Mouse (Mus musculus) C2C12 (cell line): ENCODE results near the gene Zranb2. TPM values are rescaled to one million over a fixed set of nuclear protein-coding genes. Genes with fewer than 3 reads are reported as not detected.

Experiments used
- H3K27me3 ChIP-seq: one replicate; pipeline ENCODE4 v1.6.1; 2011; ENCODE audit not compliant: control insufficient read depth, insufficient read depth, insufficient read length
- H3K36me3 ChIP-seq: one replicate; pipeline ENCODE4 v1.6.1; 2011; ENCODE audit not compliant: control insufficient read depth, insufficient read depth
- H3K4me3 ChIP-seq: one replicate; pipeline ENCODE4 v1.5.1; 2011; ENCODE audit warnings: mild to moderate bottlenecking, control low read depth; ENCODE audit not compliant: poor library complexity, insufficient read depth, severe bottlenecking
- H3K79me2 ChIP-seq: one replicate; pipeline ENCODE4 v1.6.1; 2011; ENCODE audit not compliant: control insufficient read depth, insufficient read depth
- H3K79me3 ChIP-seq: one replicate; pipeline ENCODE4 v1.6.1; 2011; ENCODE audit warnings: low read depth, control low read depth
- H3ac ChIP-seq: one replicate; pipeline ENCODE3; 2011; ENCODE audit warnings: low read depth; ENCODE audit not compliant: control insufficient read depth, insufficient read length
- CEBPB ChIP-seq: IDR thresholded peaks from one replicate; pipeline ENCODE4 v1.6.1; 2011; ENCODE audit warnings: low read depth, mild to moderate bottlenecking, control low read depth, moderate library complexity
- CTCF ChIP-seq: IDR thresholded peaks from one replicate; pipeline ENCODE4 v1.5.1; 2011; ENCODE audit not compliant: control insufficient read depth, insufficient read depth, insufficient read length
- FOSL1 ChIP-seq: IDR thresholded peaks from one replicate; pipeline ENCODE4 v1.8.0; 2011; ENCODE audit warnings: mild to moderate bottlenecking, low read length; ENCODE audit not compliant: poor library complexity, insufficient read depth, severe bottlenecking
- MAX ChIP-seq: IDR thresholded peaks from one replicate; pipeline ENCODE4 v1.6.1; 2011; ENCODE audit warnings: mild to moderate bottlenecking, control low read depth
- MYOD1 ChIP-seq: IDR thresholded peaks from one replicate; pipeline ENCODE4 v1.6.1; 2011; ENCODE audit warnings: low read depth; ENCODE audit not compliant: control insufficient read depth, insufficient read length
- MYOG ChIP-seq: IDR thresholded peaks from one replicate; pipeline ENCODE4 v1.6.1; 2011; ENCODE audit not compliant: control insufficient read depth, insufficient read length; ENCODE audit errors: extremely low read depth
- USF1 ChIP-seq: IDR thresholded peaks from one replicate; pipeline ENCODE4 v1.6.1; 2011; ENCODE audit warnings: low read depth, mild to moderate bottlenecking, control low read depth, moderate library complexity
- polyA plus RNA-seq: library from polyadenylated mRNA; unstranded; fragments of >200 nt; fragmentation: generic; extraction: Trizol; gene quantifications from one replicate; pipeline ENCODE4 v1.2.1, GENCODE M21; 2012; ENCODE audit warnings: missing spikeins

The Zranb2 gene
- polyA plus RNA-seq, 1 experiment = 16.6 TPM

- Histone ChIP-seq H3K79me3 (no peaks in the 10 kb centered on the region), H3K36me3 (no peaks in the 10 kb centered on the region), H3K27me3 (peaks cover 18% of the 10 kb centered on the region), H3ac (no peak overlapping the region), H3K79me2 (no peaks in the 10 kb centered on the region), H3K4me3 (no peak overlapping the region)
- TF ChIP-seq MYOG (no peak), CEBPB (no peak), USF1 (no peak), FOSL1 (no peak), MAX (no peak), CTCF (no peak), MYOD1 (no peak)
Measured at GRCm38 (mm10) chr3:157565196-157565595, 31.2 kb downstream of the Zranb2 start.

DNA sequence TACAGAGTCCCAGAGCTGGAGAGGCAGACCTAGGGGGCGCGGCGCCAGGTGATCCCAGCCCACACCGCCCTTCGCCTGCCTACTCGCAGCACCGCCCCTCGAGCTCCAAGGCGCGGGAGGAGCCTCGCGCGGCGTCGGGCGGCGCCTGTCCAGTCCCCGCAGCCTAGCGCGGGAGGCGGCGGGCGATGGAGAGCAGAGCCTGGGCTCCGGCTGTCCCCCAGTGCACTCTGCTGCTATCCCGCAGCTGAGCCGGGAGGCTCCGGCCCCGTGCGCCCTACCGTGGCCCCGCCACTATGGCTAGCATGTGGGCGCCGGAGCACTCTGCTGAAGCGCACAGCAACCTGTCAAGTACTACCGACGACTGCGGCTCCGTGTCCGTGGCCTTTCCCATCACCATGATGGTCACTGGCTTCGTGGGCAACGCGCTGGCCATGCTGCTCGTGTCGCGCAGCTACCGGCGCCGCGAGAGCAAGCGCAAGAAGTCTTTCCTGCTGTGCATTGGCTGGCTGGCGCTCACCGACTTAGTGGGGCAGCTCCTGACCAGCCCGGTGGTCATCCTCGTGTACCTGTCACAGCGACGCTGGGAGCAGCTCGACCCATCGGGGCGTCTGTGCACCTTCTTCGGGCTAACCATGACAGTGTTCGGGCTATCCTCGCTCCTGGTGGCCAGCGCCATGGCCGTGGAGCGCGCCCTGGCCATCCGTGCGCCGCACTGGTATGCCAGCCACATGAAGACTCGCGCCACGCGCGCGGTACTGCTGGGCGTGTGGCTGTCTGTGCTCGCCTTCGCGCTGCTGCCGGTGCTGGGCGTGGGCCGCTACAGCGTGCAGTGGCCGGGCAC is 33.0 kb downstream of the Zranb2 start, which contains the start of gene Ptger3:
Gene Ptger3 (plus strand): TSS at position 168 of the 841 bp plus-strand sequence.
- H3K27me3 ChIP-seq = peaks cover 18% of the 10 kb centered on the region
- TF ChIP-seq MYOG (no peak), FOSL1 (no peak), CEBPB (no peak), USF1 (no peak), MYOD1 (no peak), CTCF (no peak), MAX (no peak)
- no peaks in the 10 kb centered on the region for H3K36me3 ChIP-seq
- H3K79me3 ChIP-seq = no peaks in the 10 kb centered on the region
- H3K79me2 ChIP-seq = no peaks in the 10 kb centered on the region
- H3ac ChIP-seq = no peak within 1 kb of the TSS
- no peak within 1 kb of the TSS for H3K4me3 ChIP-seq

GRCm38 (mm10) chr3:157567566-157568132 is 33.7 kb downstream of the Zranb2 start:
- Histone ChIP-seq H3K79me3 (no peaks in the 10 kb centered on the region), H3K79me2 (no peaks in the 10 kb centered on the region), H3K27me3 (peaks cover 18% of the 10 kb centered on the region), H3K36me3 (no peaks in the 10 kb centered on the region), H3K4me3 (no peak overlapping the region), H3ac (no peak overlapping the region)
- TF ChIP-seq FOSL1 = no peak
- TF ChIP-seq MAX = no peak
- no peak for TF ChIP-seq USF1
- no peak for TF ChIP-seq MYOD1
- TF ChIP-seq MYOG = no peak
- TF ChIP-seq CEBPB = no peak
- no peak for TF ChIP-seq CTCF

- H3K27me3 ChIP-seq = peaks cover 12% of the 10 kb centered on the region
- no peak overlapping the region for H3K4me3 ChIP-seq
- H3K79me2 ChIP-seq = no peaks in the 10 kb centered on the region
- TF ChIP-seq MAX (no peak), MYOG (no peak), MYOD1 (no peak), FOSL1 (no peak), CEBPB (no peak), CTCF (no peak), USF1 (no peak)
- no peaks in the 10 kb centered on the region for H3K36me3 ChIP-seq
- no peaks in the 10 kb centered on the region for H3K79me3 ChIP-seq
- H3ac ChIP-seq = no peak overlapping the region
Measured at GRCm38 (mm10) chr3:157572011-157572410, 38.1 kb downstream of the Zranb2 start.

GRCm38 (mm10) chr3:157575441-157576342 is 41.7 kb downstream of the Zranb2 start:
- TF ChIP-seq MAX (no peak), MYOG (no peak), CEBPB (no peak), USF1 (no peak), MYOD1 (no peak), FOSL1 (no peak), CTCF (no peak)
- Histone ChIP-seq H3K4me3 (no peak overlapping the region), H3K79me2 (no peaks in the 10 kb centered on the region), H3K36me3 (no peaks in the 10 kb centered on the region), H3K27me3 (no peaks in the 10 kb centered on the region), H3K79me3 (no peaks in the 10 kb centered on the region), H3ac (no peak overlapping the region)
